Comparison of ENCODE assay signal across 14 mouse cellular contexts in the genomic region with DNA sequence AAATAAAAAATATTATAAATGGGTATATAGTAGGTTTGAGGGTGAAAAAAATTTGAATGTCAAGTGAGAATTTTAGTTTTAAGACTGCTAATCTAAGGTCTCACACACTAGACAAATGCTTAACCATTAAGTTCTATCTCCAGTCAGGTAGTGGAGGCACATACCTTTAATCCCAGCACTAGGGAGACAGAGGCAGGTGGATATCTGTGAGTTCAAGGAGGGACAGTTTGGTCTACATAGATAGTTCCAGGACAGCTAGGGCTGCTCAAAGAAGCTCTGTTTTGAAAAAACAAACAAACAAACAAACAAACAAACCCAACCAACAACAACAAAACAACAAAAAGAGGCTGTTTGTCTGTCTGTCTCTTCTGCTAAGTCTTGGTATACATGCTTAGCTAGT.
"Had no signal": no experiment of that assay in that cellular context is flagged by ENCODE, and none has a peak within 500 bp of the region (broad histone marks: within the 10 kb centered on the region; RNA-seq: fewer than 3 reads in every experiment).

No protein-coding gene starts in this region.

- H3K4me3 ChIP-seq: hindbrain, embryonic 15.5 days; kidney, embryonic 15.5 days; left cerebral cortex, adult 2 months; limb, embryonic 10.5 days; megakaryocyte, embryonic 14.5 days; midbrain, embryonic 15.5 days; neural tube, embryonic 13.5 days had no signal

- H3K9ac ChIP-seq: hindbrain, embryonic 15.5 days; kidney, embryonic 15.5 days; lung, embryonic 14.5 days; midbrain, embryonic 15.5 days; neural tube, embryonic 13.5 days had no signal

- H3K27ac ChIP-seq: hindbrain, embryonic 15.5 days; kidney, embryonic 15.5 days; left cerebral cortex, adult 2 months; limb, embryonic 10.5 days; macrophage; midbrain, embryonic 15.5 days; neural tube, embryonic 13.5 days had no signal

- H3K9me3 ChIP-seq: hindbrain, embryonic 15.5 days; kidney, embryonic 15.5 days; limb, embryonic 10.5 days; megakaryocyte, embryonic 14.5 days; midbrain, embryonic 15.5 days; neural tube, embryonic 13.5 days had no signal

- H3K4me2 ChIP-seq: hindbrain, embryonic 15.5 days; kidney, embryonic 15.5 days; lung, embryonic 14.5 days; midbrain, embryonic 11.5 days; midbrain, embryonic 15.5 days; neural tube, embryonic 13.5 days had no signal

- H3K27me3 ChIP-seq: hindbrain, embryonic 15.5 days; kidney, embryonic 15.5 days; megakaryocyte, embryonic 14.5 days; midbrain, embryonic 15.5 days; neural tube, embryonic 13.5 days had no signal

- DNase-seq: lung, embryonic 14.5 days; lung, postnatal 10 days; right cerebral cortex, postnatal 14 days; thymus, adult 18-20 months; thymus, postnatal 25 days had no signal

- ATAC-seq: midbrain, embryonic 15.5 days had no signal

- H3K36me3 ChIP-seq: hindbrain, embryonic 15.5 days; midbrain, embryonic 15.5 days; neural tube, embryonic 13.5 days had no signal

- H3K4me1 ChIP-seq: hindbrain, embryonic 15.5 days; midbrain, embryonic 15.5 days; neural tube, embryonic 13.5 days had no signal
